Mouse (Mus musculus): ENCODE measurements around the gene Tcf7l1.

- TF ChIP-seq ZNF384 (IDR thresholded peaks at IDR 0.05; ENCODE audit: low read depth, low read length) (no peak), CTCF (IDR thresholded peaks at IDR 0.05 in 2 of 3, conservative IDR thresholded peaks at IDR 0.05 in 1 of 3; ENCODE audit: control insufficient read depth in 1 of 3, insufficient read depth in 1 of 3, low read depth in 2 of 3, low read length in 3 of 3, poor library complexity in 1 of 3, severe bottlenecking in 1 of 3) (no peak), GATA1 (IDR thresholded peaks at IDR 0.05; ENCODE audit: low read depth, low read length) (no peak), POLR2A (IDR thresholded peaks at IDR 0.05; ENCODE audit: control insufficient read depth in 1 of 2, insufficient read depth in 1 of 2, low read depth in 1 of 2, low read length in 2 of 2, poor library complexity in 1 of 2) (no peak), E2F4 (IDR thresholded peaks at IDR 0.05; ENCODE audit: borderline replicate concordance, low read depth, low read length) (no peak), RCOR1 (IDR thresholded peaks at IDR 0.05; ENCODE audit: low read depth, low read length) (no peak), ZKSCAN1 (IDR thresholded peaks at IDR 0.05; ENCODE audit: low read depth, low read length) (no peak)
Observed at GRCm38 (mm10) chr6:72810248-72810647, 21.2 kb upstream of the Tcf7l1 start.
